Mouse (Mus musculus) cerebellum, adult 2 months (tissue): ENCODE data around the gene Ccer1.

Source experiments
- CTCF ChIP-seq: fragments of 200-500 bp; IDR thresholded peaks from 2 replicates; pipeline ENCODE4 v1.5.1; 2011; ENCODE audit warnings: low read depth, mild to moderate bottlenecking, control low read depth, low read length, moderate library complexity, borderline replicate concordance; ENCODE audit not compliant: insufficient read depth
- POLR2A ChIP-seq: fragments of 200-500 bp; IDR thresholded peaks from 2 replicates; pipeline ENCODE4 v1.6.1; 2011; ENCODE audit warnings: low read length, control low read depth, borderline replicate concordance; ENCODE audit not compliant: insufficient read depth

DNA sequence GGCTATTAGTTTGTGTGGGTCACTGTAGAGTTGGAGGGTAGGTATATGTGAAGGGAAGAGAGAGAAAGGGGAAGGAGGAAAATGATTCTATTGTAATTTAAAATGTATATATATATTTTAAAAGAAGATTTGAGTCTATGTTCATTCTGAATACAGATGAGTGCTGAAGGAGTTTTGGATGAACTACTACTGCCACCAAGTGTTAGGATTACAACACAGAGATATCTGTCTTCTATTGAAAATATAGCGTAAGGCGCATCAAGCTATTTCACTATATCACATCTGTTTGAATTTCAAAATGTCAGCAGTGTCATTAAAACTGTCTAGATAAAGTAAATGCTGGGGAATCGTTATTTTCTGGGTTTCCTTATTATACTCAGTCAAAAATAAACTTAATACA, 3.4 kb upstream of the Ccer1 start:
- no peak for TF ChIP-seq POLR2A
- TF ChIP-seq CTCF, result peak; percentile 32; the same call in 1 of the 2 replicates
